Mouse (Mus musculus) megakaryocyte-erythroid progenitor cell, adult 5-6 weeks (primary cell): ENCODE results near the gene Gm10273. TPM values are rescaled to one million over a fixed set of nuclear protein-coding genes. Genes with fewer than 3 reads are reported as not detected.
"Not testable (repeated sequence)": the region's sequence is repeated elsewhere in the genome, so short reads cannot be mapped to it uniquely, and the experiment has no call there.

Experiments used
- ATAC-seq: replicated peaks from 2 replicates; pipeline ENCODE4 v1.8.0; 2016; ENCODE audit warnings: mild to moderate bottlenecking, inconsistent platforms; ENCODE audit not compliant: severe bottlenecking, poor library complexity, low FRiP score, low TSS enrichment
- total RNA-seq, 2 experiments: library from RNA; stranded (forward) in 1 of 2; stranded (reverse) in 1 of 2; fragments of 200-1000, 215-1000 nt in 1 of 2; fragments of >200 nt in 1 of 2; fragmentation: Nextera tagmentation in 1 of 2; gene quantifications; 2 replicates each; pipeline ENCODE4 v1.2.3; 2014 to 2017

Gene Gm10273
- 20.6 and 40.3 TPM in 2 replicates for total RNA-seq (2014; fragmentation: Nextera tagmentation)
- total RNA-seq (2017) = 82.6 and 90.1 TPM in 2 replicates

DNA sequence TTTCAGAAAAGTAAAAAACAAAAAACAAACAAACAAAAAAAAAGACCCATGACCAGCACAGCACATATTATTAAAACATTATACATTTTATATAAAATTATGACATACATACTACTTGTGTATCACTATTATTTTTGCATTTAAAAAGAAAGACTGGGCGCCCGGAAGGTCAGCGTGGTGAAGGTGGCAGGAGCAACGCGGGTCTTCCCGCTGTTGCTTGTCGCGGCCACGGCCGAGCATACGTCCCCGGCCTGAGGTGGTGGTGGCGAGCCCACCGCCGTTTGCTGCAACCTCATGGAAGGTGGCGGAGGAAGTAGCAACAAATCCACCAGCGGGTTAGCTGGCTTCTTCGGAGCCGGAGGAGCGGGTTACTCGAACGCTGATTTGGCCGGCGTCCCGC is at the start of gene Gm10273:
Gene Gm10273 (plus strand): TSS at position 172 of the 400 bp plus-strand sequence.
- not testable (repeated sequence) for ATAC-seq

DNA sequence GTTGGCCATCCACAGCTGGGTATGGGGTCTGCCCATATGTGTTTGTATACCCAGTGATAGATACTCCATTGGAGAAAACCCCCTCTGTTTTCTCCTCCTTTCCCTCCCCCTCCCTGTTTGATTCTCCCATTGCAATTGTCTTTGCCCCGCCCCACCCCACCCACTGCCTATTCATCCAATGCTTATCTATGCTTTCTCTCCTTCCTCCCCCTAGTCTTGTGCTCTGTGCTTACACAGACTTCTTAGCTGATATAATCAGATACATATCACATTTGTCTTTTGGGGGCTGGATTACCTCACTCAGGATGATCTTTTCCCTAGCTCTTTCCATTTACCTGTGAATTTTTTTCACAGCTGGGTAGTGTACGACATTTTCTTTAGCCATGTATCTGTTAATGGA is 48.9 kb upstream of the Gm10273 start:
- no peak for ATAC-seq

DNA sequence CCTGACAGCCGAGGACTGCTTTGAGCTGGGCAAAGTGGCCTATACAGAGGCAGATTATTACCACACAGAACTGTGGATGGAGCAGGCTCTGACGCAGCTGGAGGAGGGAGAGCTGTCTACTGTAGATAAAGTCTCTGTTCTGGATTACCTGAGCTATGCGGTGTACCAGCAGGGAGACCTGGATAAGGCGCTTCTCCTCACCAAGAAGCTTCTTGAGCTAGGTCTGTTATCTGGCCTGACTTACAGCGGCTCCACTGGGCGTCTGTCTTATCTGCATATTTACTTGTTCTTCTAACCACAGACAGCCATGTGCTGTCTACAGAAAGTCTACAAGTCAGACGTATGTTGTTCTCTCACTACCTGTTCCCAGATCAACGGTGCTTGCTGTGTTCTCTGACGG is 47.2 kb upstream of the Gm10273 start:
- ATAC-seq = peak; percentile 99

DNA sequence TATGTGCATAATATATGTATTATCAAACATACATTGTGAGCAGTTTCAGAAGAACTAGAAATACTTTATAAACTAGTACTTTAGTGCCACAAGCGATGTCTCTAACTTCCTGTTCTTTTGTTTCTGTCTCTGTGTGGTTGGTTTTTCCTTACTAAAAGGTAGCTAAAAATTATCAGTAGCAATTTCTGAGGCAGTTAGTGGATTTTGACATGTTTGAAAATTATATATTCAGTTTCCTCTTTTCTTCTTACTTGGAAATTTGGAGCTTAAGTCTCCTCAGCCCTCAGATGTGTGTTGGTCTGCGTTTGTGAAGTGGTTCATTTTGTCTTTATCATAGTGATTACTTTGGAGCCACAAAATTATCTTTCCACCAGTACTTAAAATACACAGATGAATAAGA is 45.9 kb upstream of the Gm10273 start:
- no peak for ATAC-seq

DNA sequence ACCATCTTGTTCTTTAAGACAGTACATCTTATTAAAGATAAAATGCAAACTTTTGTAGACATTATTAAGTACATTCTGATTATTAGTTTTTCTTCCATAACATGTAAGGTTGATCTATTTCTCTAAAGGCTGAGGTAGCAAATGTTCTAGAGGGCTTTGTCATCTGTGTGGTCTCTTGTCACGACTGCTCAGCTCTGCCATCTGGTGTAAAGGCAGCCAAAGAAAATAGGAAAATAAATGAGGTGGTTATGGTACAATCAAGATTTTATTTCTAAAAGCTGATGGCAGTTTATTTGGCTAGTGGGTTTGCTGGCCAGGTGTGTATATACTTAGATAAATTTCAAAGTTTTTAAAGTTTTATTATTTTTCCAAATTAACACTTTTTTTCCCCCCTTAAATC is 42.4 kb upstream of the Gm10273 start:
- ATAC-seq = no peak

DNA sequence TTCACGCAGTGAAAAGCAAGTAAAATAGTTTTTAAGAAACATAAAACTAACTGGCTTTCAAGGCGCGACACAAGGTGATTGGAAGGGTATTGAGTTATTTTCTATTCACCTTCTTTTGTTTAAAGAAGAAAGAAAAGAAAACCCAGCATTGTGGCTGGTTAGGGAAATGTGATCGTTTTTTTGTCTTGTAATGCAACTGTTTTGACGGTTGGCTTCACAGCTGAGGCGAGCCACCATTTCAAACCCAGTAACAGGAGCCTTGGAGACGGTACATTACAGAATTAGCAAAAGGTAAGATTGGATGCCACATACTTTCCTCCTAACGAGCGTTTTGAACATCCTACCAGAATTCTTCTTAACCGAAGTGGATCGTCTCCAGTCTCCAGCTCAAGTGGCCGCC is 41.3 kb upstream of the Gm10273 start:
- ATAC-seq = no peak

DNA sequence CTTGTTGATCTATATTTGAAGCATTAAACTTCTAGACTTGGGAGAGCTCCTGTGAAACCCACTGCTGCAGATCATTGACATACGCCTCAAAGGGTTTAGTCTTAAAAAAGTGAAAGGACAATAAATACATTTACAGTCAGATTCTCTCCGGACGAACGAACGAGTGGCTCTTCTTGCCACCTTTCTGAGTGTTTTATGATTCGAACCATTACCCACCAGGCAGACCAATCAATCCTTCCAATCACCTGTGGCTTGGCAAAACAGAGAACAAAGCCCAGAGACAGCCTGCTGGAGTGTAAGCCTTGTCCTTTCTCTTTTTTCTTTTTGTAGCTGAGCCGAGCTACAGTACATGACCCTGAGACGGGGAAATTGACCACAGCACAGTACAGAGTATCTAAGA is 40.4 kb upstream of the Gm10273 start:
- no peak for ATAC-seq

DNA sequence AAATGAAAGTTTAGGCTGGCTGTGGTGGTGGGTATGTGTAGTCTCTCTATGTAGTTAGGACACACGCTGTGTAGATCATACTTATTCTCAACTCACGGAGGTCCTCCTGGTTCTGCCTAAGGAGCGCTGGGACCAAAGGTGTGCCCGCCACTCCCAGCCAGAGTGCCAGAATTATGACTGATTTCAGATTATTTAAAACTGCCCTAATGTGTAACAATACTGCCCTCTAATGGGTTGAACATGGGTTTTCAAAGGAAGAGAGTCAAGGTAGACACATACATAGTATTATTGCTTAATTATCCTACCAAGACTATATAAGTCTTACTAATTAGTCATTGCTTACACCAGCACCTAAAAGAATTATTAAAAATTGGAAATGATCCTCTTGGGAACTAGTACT is 36.7 kb upstream of the Gm10273 start:
- ATAC-seq = 0 out of 2 replicates have a peak, but pooled peaks have one; percentile 33

DNA sequence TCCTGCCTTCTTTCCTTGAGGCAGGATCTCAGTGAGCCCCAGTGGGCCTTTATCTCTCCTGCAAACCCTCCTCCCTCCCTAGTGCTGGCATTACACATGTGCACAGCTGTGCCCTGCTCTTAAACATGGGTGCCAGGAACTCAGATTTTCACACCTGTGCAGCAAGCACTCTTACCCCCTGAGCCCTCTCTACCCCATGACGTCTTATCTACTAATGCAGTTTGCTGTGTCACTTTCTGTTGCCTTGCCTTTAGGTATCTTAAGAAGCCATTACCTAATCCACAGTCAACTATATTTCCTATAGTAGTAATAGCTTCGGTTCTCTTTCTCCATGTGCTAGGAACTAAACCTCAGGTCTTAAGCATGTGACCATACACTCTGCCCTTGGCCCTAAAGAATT is 32.2 kb upstream of the Gm10273 start:
- peak; percentile 79 for ATAC-seq

DNA sequence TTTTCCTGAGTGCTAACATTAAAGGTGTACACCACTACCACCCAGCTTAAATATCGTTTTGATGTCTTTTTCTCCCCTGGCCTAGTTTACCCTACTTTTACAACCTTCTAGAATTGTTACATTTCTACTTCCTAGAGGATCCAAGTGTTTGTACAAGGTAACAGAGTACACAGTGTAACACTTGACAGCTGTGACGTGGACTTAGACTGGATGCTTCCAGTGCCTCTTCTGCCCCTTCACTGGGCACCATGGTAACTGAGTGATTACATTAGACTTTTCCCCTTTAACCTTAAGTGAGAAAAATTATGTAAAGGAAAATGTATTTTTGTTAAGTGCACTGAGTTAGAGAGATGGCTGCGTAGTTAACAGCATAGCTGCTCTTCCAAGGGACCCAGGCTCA is 30.9 kb upstream of the Gm10273 start:
- ATAC-seq = no peak

DNA sequence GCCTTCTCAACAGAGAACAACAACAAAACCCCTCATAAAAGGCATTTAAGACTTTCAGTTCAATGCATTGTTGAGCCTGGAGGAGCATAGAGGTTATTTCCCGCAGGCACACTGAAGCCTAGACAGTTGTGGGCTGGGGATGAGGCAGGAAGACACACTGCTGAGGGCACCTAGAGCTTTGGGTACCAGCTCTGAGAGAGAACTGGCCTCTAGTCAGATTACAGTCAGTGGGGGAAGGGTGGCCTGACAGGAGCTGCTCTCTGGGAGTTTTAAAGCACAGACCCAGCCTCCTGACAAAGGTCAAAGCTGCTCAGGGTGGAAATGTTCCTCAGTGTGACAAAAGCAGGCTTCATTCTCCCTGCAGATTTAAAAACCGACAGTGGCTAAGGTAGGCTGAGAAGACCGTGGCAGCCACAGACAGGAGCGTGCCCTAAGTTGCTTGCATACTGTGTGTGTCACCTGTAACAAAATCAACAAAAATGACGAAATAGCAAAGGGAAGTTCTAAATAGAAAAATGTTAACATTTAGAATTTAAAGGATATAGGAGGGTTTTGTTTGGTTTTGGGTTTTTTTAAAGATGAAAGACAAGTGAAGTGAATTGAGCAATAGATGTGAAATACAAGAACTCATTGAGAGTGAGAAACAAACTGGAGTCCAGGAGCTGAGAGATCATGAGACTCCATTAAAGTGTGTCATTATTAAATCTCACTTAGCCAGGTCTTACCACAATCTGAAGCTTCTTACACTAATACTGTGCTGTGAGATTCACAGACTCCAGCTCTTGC is 29.4 kb upstream of the Gm10273 start:
- no peak for ATAC-seq

DNA sequence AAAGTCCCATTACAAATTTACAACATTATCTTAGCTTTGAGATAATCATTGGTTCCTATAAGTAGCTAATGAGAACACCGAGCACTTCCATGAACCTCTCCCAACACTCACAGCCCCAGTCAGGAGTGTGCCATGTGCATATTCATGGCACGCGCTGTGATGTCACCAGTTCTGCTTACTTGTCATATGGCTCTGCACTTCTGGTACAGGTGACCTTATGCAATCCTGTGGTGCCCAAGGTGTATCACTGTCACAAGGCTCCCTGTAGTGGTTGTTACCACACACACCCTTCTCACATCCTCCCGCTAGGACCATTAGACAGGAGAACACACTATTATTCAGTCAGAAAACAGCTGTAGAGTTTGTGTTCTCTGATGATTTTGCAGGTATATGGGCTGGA is 28.7 kb upstream of the Gm10273 start:
- no peak for ATAC-seq

DNA sequence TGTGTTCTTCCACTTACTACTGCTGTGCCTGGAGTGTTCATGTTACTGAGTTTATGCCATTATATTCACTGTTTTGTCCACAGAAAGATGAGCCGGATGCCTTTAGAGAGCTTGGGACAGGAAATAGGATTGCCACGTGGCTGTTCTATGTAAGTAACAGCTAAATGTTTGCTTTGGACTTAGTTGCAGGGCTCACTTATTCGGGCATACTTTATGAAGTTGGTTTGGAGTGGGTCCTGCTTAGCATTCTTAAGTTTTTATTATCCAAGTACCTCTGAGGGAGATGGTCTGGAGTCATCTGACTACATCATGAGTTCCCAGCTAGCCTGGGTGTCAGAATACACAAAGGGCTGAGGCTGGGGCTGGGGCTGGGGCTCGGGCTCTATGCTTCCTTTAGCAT is 28.2 kb upstream of the Gm10273 start:
- ATAC-seq = no peak

DNA sequence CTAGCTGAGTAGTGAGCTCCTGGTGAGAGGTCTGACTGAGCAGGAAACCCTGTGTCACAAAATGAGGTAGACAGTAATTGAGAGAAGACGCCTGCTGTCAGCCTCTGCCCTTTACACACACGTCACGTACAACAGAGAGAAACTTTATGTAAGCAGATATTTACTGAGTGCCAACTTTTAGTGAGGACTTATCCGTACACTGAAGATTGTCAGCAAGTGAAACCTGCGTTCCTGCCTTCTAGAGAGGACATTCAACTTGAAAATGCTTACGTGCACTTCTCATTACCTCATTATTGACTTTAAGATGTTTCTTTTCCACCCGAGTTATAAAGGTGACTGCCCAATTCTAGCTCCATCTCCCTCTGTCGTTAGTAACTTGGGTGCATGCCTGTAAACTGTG is 26.7 kb upstream of the Gm10273 start:
- ATAC-seq = no peak

DNA sequence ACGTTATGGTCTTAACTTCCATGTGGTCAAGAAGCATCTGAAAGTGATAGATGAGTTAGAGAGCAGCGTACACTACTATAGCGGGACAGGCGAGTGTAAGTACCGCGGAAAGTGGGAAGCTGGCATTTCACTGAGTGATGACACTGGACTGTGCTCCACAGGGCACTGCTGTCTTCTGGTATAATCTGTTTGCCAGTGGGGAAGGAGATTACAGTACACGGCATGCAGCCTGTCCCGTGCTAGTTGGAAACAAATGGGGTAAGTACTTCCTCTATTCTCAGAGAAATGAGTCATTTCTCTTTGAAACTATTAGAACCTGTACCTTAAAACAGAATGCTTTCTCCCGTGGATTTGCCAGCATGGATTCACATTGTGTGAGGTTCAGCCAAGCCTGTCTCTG is 26.0 kb upstream of the Gm10273 start:
- ATAC-seq = no peak

DNA sequence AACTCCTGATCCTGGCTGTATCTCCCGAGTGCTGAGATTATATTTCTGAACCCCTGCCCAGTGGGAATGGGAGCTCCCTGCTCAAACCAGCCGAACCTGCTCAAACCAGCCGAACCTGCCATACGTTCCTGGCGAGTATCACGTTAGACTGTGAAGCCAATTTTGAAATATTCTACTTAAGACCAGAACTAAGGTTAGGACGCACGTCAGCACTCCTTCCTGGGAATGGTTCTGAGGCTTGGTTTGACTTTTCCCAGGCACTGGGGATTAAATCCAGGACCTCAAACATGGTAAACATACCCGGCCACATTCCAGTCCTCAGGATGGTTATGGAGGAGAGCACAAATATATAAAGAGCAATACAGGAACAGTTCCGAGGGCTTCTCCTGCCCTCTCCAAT is 17.5 kb upstream of the Gm10273 start:
- no peak for ATAC-seq

DNA sequence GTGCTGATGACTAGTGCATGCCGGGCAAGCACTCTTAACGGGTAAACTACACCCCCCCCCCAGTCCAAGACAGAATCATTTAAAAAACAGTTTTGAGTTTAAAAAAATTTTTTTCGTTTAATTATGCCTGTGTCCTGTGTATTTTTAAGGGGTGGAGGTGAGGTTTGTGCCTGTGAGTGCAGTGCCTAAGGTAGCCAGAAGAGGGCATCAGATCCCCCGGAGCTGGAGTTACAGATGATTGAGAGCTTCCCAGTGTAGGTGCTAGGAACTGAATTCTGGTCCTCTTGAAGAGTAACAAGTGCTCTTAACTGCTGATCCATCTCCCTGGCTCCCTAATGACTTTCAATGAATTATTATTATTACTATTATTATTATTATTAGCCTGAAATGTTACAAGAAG is 16.7 kb upstream of the Gm10273 start:
- ATAC-seq = no peak

DNA sequence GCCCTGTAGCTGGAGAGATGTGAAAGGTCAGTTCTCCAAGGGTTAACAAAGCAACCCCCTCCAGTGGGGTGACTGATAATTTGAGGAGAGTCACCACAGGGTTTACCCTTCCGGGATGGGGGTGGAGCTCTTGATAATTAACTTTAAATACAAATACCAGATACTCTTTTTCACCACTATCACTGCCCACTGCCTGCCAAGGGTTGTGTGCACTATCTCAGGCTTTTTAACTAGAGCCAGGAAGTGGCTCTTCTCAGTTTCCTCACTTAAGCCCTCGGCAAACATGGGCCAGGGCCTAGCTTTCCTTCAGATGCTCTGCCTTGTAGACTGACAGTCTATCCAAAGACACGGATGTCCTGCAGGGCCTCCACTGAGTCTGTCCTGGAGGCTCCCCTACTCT is 15.5 kb upstream of the Gm10273 start:
- peak; percentile 58 for ATAC-seq

DNA sequence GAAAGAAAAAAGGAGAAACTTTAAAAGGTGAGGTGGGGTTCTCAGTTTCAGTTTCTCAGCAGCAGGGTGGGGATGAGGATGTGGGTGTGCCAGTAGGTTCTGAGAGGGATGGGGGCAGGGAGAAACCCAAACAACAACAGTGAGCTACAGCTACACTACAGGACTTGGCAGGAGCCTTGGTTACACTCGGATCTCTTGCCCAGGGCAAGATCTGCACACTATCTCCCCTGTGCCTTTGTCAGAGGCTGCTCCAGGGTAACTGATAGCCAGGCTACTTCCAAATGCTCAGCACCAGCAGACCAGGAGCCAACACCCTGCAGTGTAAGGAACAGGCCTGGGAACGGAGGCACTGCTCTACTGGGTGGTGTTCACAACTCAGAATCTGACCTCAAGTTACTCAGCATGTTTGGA is 15.0 kb upstream of the Gm10273 start:
- peak; percentile 97 for ATAC-seq

DNA sequence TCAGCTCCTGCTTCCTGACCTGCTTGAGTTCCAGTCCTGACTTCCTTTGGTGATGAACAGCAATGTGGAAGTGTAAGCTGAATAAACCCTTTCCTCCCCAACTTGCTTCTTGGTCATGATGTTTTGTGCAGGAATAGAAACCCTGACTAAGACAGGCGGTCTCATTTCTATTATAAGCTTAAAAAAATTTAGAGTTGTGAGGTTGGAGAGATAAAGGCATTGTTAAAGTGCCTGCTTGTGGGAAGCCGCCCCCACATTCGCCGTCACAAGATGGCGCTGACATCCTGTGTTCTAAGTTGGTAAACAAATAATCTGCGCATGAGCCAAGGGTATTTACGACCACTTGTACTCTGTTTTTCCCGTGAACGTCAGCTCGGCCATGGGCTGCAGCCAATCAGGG is 13.9 kb upstream of the Gm10273 start:
- ATAC-seq = not testable (repeated sequence)

DNA sequence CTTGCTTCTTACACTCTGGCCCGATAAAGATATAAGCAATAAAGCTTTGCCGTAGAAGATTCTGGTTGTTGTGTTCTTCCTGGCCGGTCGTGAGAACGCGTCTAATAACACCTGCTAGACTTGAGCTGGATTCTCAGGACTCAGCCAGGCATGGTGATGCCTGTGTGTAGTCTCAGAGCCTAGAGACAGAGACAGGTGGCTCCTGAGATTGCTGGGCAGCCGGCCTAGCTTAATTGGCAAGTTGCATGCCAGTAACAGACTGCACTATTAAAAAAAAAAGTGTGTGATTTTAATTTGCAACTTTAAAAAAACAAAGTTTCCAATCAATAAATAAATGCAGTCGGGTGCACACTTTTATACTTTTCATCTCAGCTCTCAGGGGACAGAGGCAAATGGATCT is 8.5 kb upstream of the Gm10273 start:
- no peak for ATAC-seq

DNA sequence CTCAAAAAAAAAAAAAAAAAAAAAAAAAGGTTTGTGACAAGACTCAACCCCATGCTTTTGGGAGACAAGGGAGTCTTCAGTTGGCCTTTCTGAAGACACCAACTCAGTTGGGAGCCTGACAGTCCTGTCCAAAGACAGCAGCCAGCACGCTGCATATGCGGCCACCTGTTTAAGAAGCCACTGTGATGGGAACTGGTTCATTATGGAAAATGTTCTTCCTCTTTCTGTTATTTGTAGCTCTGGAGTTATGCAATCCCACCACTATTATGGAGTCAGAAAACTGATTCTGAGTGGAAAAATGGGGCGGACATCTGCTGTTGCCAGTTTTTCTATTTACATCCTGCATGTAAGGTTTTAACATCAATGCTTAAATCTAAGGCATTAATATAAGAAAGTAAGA is 5.8 kb upstream of the Gm10273 start:
- no peak for ATAC-seq
